Mouse (Mus musculus): ENCODE measurements around the gene Lrrc73. TPM values are rescaled to one million over a fixed set of nuclear protein-coding genes. Genes with fewer than 3 reads are reported as not detected.

Gene Lrrc73
- total RNA-seq, 2 experiments from 2014 or later: 76.9 to 83.1 TPM

- no peak for DNase-seq (ENCODE audit: low spot score in 2 of 2)
Observed at GRCm38 (mm10) chr17:46284653-46285052, 31.3 kb downstream of the Lrrc73 start.

GRCm38 (mm10) chr17:46285407-46285806 is 32.1 kb downstream of the Lrrc73 start:
- no peak for DNase-seq (ENCODE audit: low spot score in 2 of 2)

- DNase-seq (ENCODE audit: low spot score in 2 of 2): no peak
Observed at GRCm38 (mm10) chr17:46287678-46288095, 34.4 kb downstream of the Lrrc73 start.

- DNase-seq (ENCODE audit: low spot score in 2 of 2): no peak
Observed at GRCm38 (mm10) chr17:46296601-46297000, 43.3 kb downstream of the Lrrc73 start.

GRCm38 (mm10) chr17:46297028-46297363 is 43.7 kb downstream of the Lrrc73 start:
- no peak for DNase-seq (ENCODE audit: low spot score in 2 of 2)

- DNase-seq (ENCODE audit: low spot score in 2 of 2): peak; percentile 41 to 54
Observed at GRCm38 (mm10) chr17:46297364-46298219, 44.3 kb downstream of the Lrrc73 start, which contains the start of gene Dlk2. Gene Dlk2 (plus strand): TSS chr17:46297421.

GRCm38 (mm10) chr17:46298220-46298913 is 45.0 kb downstream of the Lrrc73 start:
- DNase-seq (ENCODE audit: low spot score in 2 of 2): peak; percentile 76 to 85

- no peak for DNase-seq (ENCODE audit: low spot score in 2 of 2)
Observed at GRCm38 (mm10) chr17:46301892-46302291, 48.6 kb downstream of the Lrrc73 start.

GRCm38 (mm10) chr17:46304184-46304583 is 50.9 kb downstream of the Lrrc73 start:
- no peak for DNase-seq (ENCODE audit: low spot score in 2 of 2)

Small RNA genes lying within 50 kb of the gene (microRNA-seq; reads per million reads assigned to microRNA genes)
- gene Mir693: 0 reads per million in 2 experiments

Other genes with a start within 250 kb of the Lrrc73 start
- gene Vegfa, start 221.2 kb upstream of the Lrrc73 start, total RNA-seq (2021): 10 to 100 TPM; 79.6 to 96.5 TPM
- gene Mrps18a, start 142.5 kb upstream of the Lrrc73 start, total RNA-seq (2021): 10 to 100 TPM; 77.4 to 79.2 TPM
- gene Rsph9, start 109.3 kb upstream of the Lrrc73 start, total RNA-seq (2021): 10 to 100 TPM; 27.4 to 28.5 TPM
- gene Mad2l1bp, start 100.0 kb upstream of the Lrrc73 start, total RNA-seq (2021): 10 to 100 TPM in 1 of 2 experiments, 1 to 10 TPM in 1; 9.0 to 11.3 TPM
- gene Gtpbp2, start 92.5 kb upstream of the Lrrc73 start, total RNA-seq (2021): 100 to 1,000 TPM; 100 to 107 TPM
- gene Polh, start 50.9 kb upstream of the Lrrc73 start, total RNA-seq (2021): 1 to 10 TPM; 6.2 to 6.9 TPM
- 10 to 100 TPM; 43.8 to 44.4 TPM for gene Xpo5, start 50.7 kb upstream of the Lrrc73 start, total RNA-seq (2021)
- gene Polr1c, start 5.5 kb upstream of the Lrrc73 start, total RNA-seq (2021): 10 to 100 TPM; 35.0 to 35.9 TPM
- 10 to 100 TPM; 81.9 to 91.9 TPM for gene Yipf3, start 5.5 kb upstream of the Lrrc73 start, total RNA-seq (2021)
- 10 to 100 TPM; 43.4 to 49.2 TPM for gene Tjap1, start 29.5 kb downstream of the Lrrc73 start, total RNA-seq (2021)
- 10 to 100 TPM; 44.1 to 50.9 TPM for gene Dlk2, start 43.9 kb downstream of the Lrrc73 start, total RNA-seq (2021)
- 10 to 100 TPM; 10.2 to 10.3 TPM for gene Abcc10, start 74.8 kb downstream of the Lrrc73 start, total RNA-seq (2021)
- gene Zfp318, start 130.2 kb downstream of the Lrrc73 start, total RNA-seq (2021): 10 to 100 TPM; 64.7 to 67.3 TPM
- 1 to 10 TPM; 2.8 to 4.1 TPM for gene Crip3, start 175.4 kb downstream of the Lrrc73 start, total RNA-seq (2021)
- gene Slc22a7, start 184.9 kb downstream of the Lrrc73 start, total RNA-seq (2021): under 1 TPM; 0.19 to 0.39 TPM
- 100 to 1,000 TPM; 123 to 125 TPM for gene Ttbk1, start 234.1 kb downstream of the Lrrc73 start, total RNA-seq (2021)
- gene Dnph1, start 243.2 kb downstream of the Lrrc73 start, total RNA-seq (2021): 1 to 10 TPM; 5.7 TPM

All from layer of hippocampus, postnatal 14 days (tissue).